Mouse (Mus musculus) bone marrow macrophage, adult 2 months (primary cell): Measurements from ENCODE around the gene Amh.

Experiments
- CTCF ChIP-seq: IDR thresholded peaks from 2 replicates; pipeline ENCODE4 v1.5.1; 2012; ENCODE audit warnings: low read depth, mild to moderate bottlenecking, low read length, moderate library complexity
- POLR2A ChIP-seq: IDR thresholded peaks from 2 replicates; pipeline ENCODE4 v1.6.1; 2012; ENCODE audit warnings: mild to moderate bottlenecking, low read depth, low read length, borderline replicate concordance

DNA sequence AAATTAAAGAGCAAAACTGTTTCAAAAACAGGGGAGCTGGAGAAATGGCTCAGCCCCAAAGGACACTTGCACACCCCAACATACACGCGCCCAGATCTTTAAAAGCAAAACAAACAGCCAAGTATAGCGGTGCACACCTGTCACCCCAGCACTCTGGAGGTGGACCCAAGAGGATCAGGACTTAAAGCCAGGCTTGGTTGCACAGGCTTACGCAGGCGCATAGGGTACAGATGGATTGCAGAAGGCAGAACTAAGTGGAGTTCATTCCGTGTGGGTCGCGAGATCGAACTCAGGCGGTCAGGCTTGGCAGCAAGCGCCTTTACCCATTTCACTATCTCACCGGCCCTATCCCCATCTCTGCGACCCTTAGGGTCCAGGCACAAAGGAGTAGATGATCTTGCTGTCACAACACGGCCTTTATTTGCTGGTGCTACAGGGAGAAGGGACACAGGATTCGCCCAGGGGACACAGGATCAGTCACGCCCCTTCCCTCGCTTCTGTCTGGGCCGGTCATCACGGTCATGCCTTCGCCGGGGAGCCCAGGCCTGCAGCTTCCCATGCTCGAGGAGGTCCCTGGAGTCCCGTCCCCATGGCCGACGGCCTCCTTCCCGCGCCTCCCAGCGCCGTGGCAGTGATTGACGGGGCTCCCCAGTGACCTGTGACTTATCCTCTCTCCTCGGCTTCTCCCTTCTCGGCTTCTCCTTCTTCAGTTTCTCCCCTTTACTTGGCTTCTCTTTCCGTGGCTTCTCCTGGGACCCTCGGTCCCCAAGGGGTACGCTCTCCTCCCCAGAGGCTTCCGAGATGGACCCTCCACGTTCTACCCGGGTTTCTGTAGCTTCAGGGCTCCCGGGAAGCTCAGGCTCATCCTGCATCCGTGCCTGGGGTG is 3.3 kb downstream of the Amh start:
- no peak for TF ChIP-seq POLR2A
- TF ChIP-seq CTCF: no peak
